8 mouse cellular contexts compared by ENCODE assay signal in genomic region chr5:44831287-44831686, GRCm38 (mm10). TPM values are rescaled to one million over a fixed set of nuclear protein-coding genes. Genes with fewer than 3 reads are reported as not detected.
A peak's percentile ranks its signal among the peaks of the same experiment; 100 is the strongest.
DNase-seq lines count a peak whose midpoint lies in the region; ATAC-seq and TF ChIP-seq lines count a peak whose summit lies in the region.

No protein-coding gene starts in this region.

- no peak overlapping the region for H3K27ac ChIP-seq in intestine, postnatal 0 days (ENCODE audit: low read depth, low read length)
- H3K27ac ChIP-seq in intestine, embryonic 16.5 days (ENCODE audit: low read length), result no peak overlapping the region
- no peak overlapping the region for H3K27ac ChIP-seq in MEL (ENCODE audit: control insufficient read depth, low read depth, low read length)
- no peak overlapping the region for H3K27ac ChIP-seq in embryonic facial prominence, embryonic 11.5 days (replicated peaks; ENCODE audit: low read depth, low read length)
- no peak overlapping the region for H3K27ac ChIP-seq in liver, embryonic 13.5 days
- no peak overlapping the region for H3K27ac ChIP-seq in forebrain, embryonic 14.5 days (ENCODE audit: low read depth, low read length)

- TF ChIP-seq EP300 in MEL (IDR thresholded peaks at IDR 0.05; ENCODE audit: low read depth in 1 of 2, low read length in 2 of 2), result no peak

- no peaks in the 10 kb centered on the region for H3K4me1 ChIP-seq in intestine, postnatal 0 days (replicated peaks; ENCODE audit: control insufficient read depth, insufficient read depth, low read length)
- H3K4me1 ChIP-seq in intestine, embryonic 16.5 days (ENCODE audit: control insufficient read depth, insufficient read depth, low read length), result no peaks in the 10 kb centered on the region
- no peaks in the 10 kb centered on the region for H3K4me1 ChIP-seq in MEL (ENCODE audit: control insufficient read depth in 1 of 2, insufficient read depth in 2 of 2, low read length in 2 of 2)
- H3K4me1 ChIP-seq in embryonic facial prominence, embryonic 11.5 days (ENCODE audit: control insufficient read depth, insufficient read depth, low read length), result no peaks in the 10 kb centered on the region
- H3K4me1 ChIP-seq in liver, embryonic 13.5 days (replicated peaks), result no peaks in the 10 kb centered on the region
- H3K4me1 ChIP-seq in forebrain, embryonic 14.5 days (ENCODE audit: control insufficient read depth, insufficient read depth, low read length), result no peaks in the 10 kb centered on the region

- H3K79me2 ChIP-seq in MEL (ENCODE audit: control insufficient read depth, insufficient read depth, low read length, poor library complexity), result no peaks in the 10 kb centered on the region

- H3K4me3 ChIP-seq in intestine, postnatal 0 days (ENCODE audit: low read depth, low read length), result no peak overlapping the region
- H3K4me3 ChIP-seq in intestine, embryonic 16.5 days (ENCODE audit: low read length), result no peak overlapping the region
- H3K4me3 ChIP-seq in MEL (ENCODE audit: control insufficient read depth in 1 of 2, insufficient read depth in 1 of 2, low read depth in 2 of 2, low read length in 2 of 2), result no peak overlapping the region
- H3K4me3 ChIP-seq in embryonic facial prominence, embryonic 11.5 days (ENCODE audit: low read depth, low read length), result no peak overlapping the region
- no peak overlapping the region for H3K4me3 ChIP-seq in liver, embryonic 13.5 days (replicated peaks)
- H3K4me3 ChIP-seq in forebrain, embryonic 14.5 days (ENCODE audit: low read depth, low read length), result no peak overlapping the region

- H3K9ac ChIP-seq in intestine, postnatal 0 days (ENCODE audit: low read depth, low read length), result no peak overlapping the region
- no peak overlapping the region for H3K9ac ChIP-seq in intestine, embryonic 16.5 days (ENCODE audit: low read depth, low read length)
- H3K9ac ChIP-seq in MEL (ENCODE audit: control insufficient read depth, low read depth, low read length, poor library complexity, severe bottlenecking), result no peak overlapping the region
- H3K9ac ChIP-seq in embryonic facial prominence, embryonic 11.5 days (replicated peaks; ENCODE audit: low read length), result no peak overlapping the region
- H3K9ac ChIP-seq in liver, embryonic 13.5 days, result no peak overlapping the region
- H3K9ac ChIP-seq in forebrain, embryonic 14.5 days (ENCODE audit: low read length), result no peak overlapping the region

- no peaks in the 10 kb centered on the region for H3K36me3 ChIP-seq in intestine, postnatal 0 days (ENCODE audit: control insufficient read depth, insufficient read depth)
- H3K36me3 ChIP-seq in intestine, embryonic 16.5 days (ENCODE audit: control insufficient read depth, insufficient read depth, low read length), result no peaks in the 10 kb centered on the region
- H3K36me3 ChIP-seq in MEL (ENCODE audit: control insufficient read depth in 1 of 2, insufficient read depth in 2 of 2, low read length in 2 of 2), result no peaks in the 10 kb centered on the region
- no peaks in the 10 kb centered on the region for H3K36me3 ChIP-seq in embryonic facial prominence, embryonic 11.5 days (replicated peaks; ENCODE audit: control insufficient read depth, insufficient read depth, low read depth, low read length)
- no peaks in the 10 kb centered on the region for H3K36me3 ChIP-seq in liver, embryonic 13.5 days
- H3K36me3 ChIP-seq in forebrain, embryonic 14.5 days (ENCODE audit: control insufficient read depth, insufficient read depth, low read length), result no peaks in the 10 kb centered on the region

- DNase-seq in 3T3-L1 (ENCODE audit: low read depth, low spot score) (peak; percentile 24), MEL (ENCODE audit: low read depth, low spot score) (peak; percentile 49)
- DNase-seq in embryonic facial prominence, embryonic 11.5 days (ENCODE audit: low spot score), result peak; percentile 9
- peak; percentile 3 for DNase-seq in liver, embryonic 13.5 days
- peak; percentile 14 for DNase-seq in thymus, postnatal 0 days (ENCODE audit: low spot score)
- no peak for DNase-seq in forebrain, embryonic 14.5 days (ENCODE audit: low spot score)

- H3K9me3 ChIP-seq in intestine, postnatal 0 days (ENCODE audit: control insufficient read depth), result no peaks in the 10 kb centered on the region
- H3K9me3 ChIP-seq in intestine, embryonic 16.5 days (ENCODE audit: control insufficient read depth, low read length), result no peaks in the 10 kb centered on the region
- H3K9me3 ChIP-seq in MEL (replicated peaks; ENCODE audit: insufficient read depth, low read length), result no peaks in the 10 kb centered on the region
- H3K9me3 ChIP-seq in embryonic facial prominence, embryonic 11.5 days (replicated peaks; ENCODE audit: control insufficient read depth, low read length), result no peaks in the 10 kb centered on the region
- no peaks in the 10 kb centered on the region for H3K9me3 ChIP-seq in liver, embryonic 13.5 days (replicated peaks)
- no peaks in the 10 kb centered on the region for H3K9me3 ChIP-seq in forebrain, embryonic 14.5 days (replicated peaks; ENCODE audit: control insufficient read depth, low read length)

- ATAC-seq in intestine, postnatal 0 days, result no peak
- no peak for ATAC-seq in intestine, embryonic 16.5 days
- ATAC-seq in embryonic facial prominence, embryonic 11.5 days (replicated peaks; ENCODE audit: insufficient number of reproducible peaks, low FRiP score, low TSS enrichment, low read depth), result no peak
- no peak for ATAC-seq in liver, embryonic 13.5 days (ENCODE audit: low read depth)
- no peak for ATAC-seq in forebrain, embryonic 14.5 days

- 74% methylated on average over 5 of the region's 5 CpGs for WGBS in intestine, postnatal 0 days
- WGBS in intestine, embryonic 16.5 days, result 71% methylated on average over 5 of the region's 5 CpGs
- 61% methylated on average over 5 of the region's 5 CpGs for WGBS in embryonic facial prominence, embryonic 11.5 days
- 41% methylated on average over 5 of the region's 5 CpGs for WGBS in liver, embryonic 13.5 days (ENCODE audit: insufficient replicate concordance)
- WGBS in forebrain, embryonic 14.5 days, result 61% methylated on average over 5 of the region's 5 CpGs

- TF ChIP-seq POLR2A in MEL (IDR thresholded peaks at IDR 0.05; ENCODE audit: control insufficient read depth in 1 of 2, insufficient read depth in 1 of 2, low read depth in 1 of 2, low read length in 2 of 2, poor library complexity in 1 of 2), result no peak

- peak; percentile 76 for TF ChIP-seq CTCF in intestine, postnatal 0 days (IDR thresholded peaks at IDR 0.05; ENCODE audit: low read depth)
- TF ChIP-seq CTCF in MEL (IDR thresholded peaks at IDR 0.05 in 2 of 3, conservative IDR thresholded peaks at IDR 0.05 in 1 of 3; ENCODE audit: control insufficient read depth in 1 of 3, insufficient read depth in 1 of 3, low read depth in 2 of 3, low read length in 3 of 3, poor library complexity in 1 of 3, severe bottlenecking in 1 of 3), result peak; percentile 67 to 78 (median 73)

- no peaks in the 10 kb centered on the region for H3K27me3 ChIP-seq in intestine, postnatal 0 days (replicated peaks; ENCODE audit: control insufficient read depth, insufficient read depth, low read length)
- no peaks in the 10 kb centered on the region for H3K27me3 ChIP-seq in intestine, embryonic 16.5 days (replicated peaks; ENCODE audit: control insufficient read depth, insufficient read depth, low read length)
- H3K27me3 ChIP-seq in MEL (ENCODE audit: control insufficient read depth in 1 of 2, insufficient read depth in 2 of 2, low read length in 2 of 2), result no peaks in the 10 kb centered on the region
- no peaks in the 10 kb centered on the region for H3K27me3 ChIP-seq in embryonic facial prominence, embryonic 11.5 days (ENCODE audit: control insufficient read depth, insufficient read depth, low read length)
- no peaks in the 10 kb centered on the region for H3K27me3 ChIP-seq in liver, embryonic 13.5 days
- H3K27me3 ChIP-seq in forebrain, embryonic 14.5 days (replicated peaks; ENCODE audit: control insufficient read depth, insufficient read depth, low read length), result no peaks in the 10 kb centered on the region

- no peak overlapping the region for H3K4me2 ChIP-seq in intestine, postnatal 0 days (replicated peaks; ENCODE audit: low read depth)
- no peak overlapping the region for H3K4me2 ChIP-seq in intestine, embryonic 16.5 days (ENCODE audit: low read depth, low read length)
- H3K4me2 ChIP-seq in embryonic facial prominence, embryonic 11.5 days (ENCODE audit: low read depth, low read length), result no peak overlapping the region
- H3K4me2 ChIP-seq in liver, embryonic 13.5 days, result no peak overlapping the region
- H3K4me2 ChIP-seq in forebrain, embryonic 14.5 days (ENCODE audit: low read length), result no peak overlapping the region

- TF ChIP-seq RAD21 in MEL (IDR thresholded peaks at IDR 0.05; ENCODE audit: low read depth, low read length), result peak; percentile 50

TF ChIP-seq in MEL, 35 proteins besides CTCF, POLR2A, EP300 and RAD21:
- TF ChIP-seq ZC3H11A (IDR thresholded peaks at IDR 0.05; ENCODE audit: low read depth, low read length) (peak; percentile 27; the same call in 1 of the 2 replicates), GABPA (IDR thresholded peaks at IDR 0.05; ENCODE audit: low read depth, low read length) (no peak), SMC3 (IDR thresholded peaks at IDR 0.05; ENCODE audit: low read depth, low read length) (peak; percentile 80)

RNA-seq across cellular contexts. Expression of gene Ldb2, which starts 31.8 kb away (rescaled TPM):
- polyA plus RNA-seq in intestine, postnatal 0 days (2015; fragmentation: Nextera tagmentation; extraction: Ambion mirVana), result 10.5 and 12.0 TPM in 2 replicates
- polyA plus RNA-seq in intestine, embryonic 16.5 days (2015; fragmentation: Nextera tagmentation; extraction: Ambion mirVana), result 31.0 and 35.9 TPM in 2 replicates
- total RNA-seq in MEL (2012; rRNA removed), result not detected in 2 replicates
- polyA plus RNA-seq in MEL (2012; ENCODE audit: insufficient read depth in 1 of 2, insufficient read length in 2 of 2, low read depth in 1 of 2, low replicate concordance in 2 of 2, missing spikeins in 1 of 2), result not detected
- 49.1 and 51.5 TPM in 2 replicates for polyA plus RNA-seq in embryonic facial prominence, embryonic 11.5 days (2014; fragmentation: Nextera tagmentation; extraction: Ambion mirVana)
- polyA plus RNA-seq in liver, embryonic 13.5 days (2015; fragmentation: Nextera tagmentation; extraction: Ambion mirVana), result 3.9 and 4.4 TPM in 2 replicates
- 5.1 and 5.3 TPM in 2 replicates for polyA plus RNA-seq in thymus, postnatal 0 days (2015; fragmentation: Nextera tagmentation; extraction: Ambion mirVana)
- polyA plus RNA-seq in forebrain, embryonic 14.5 days (2014; fragmentation: Nextera tagmentation; extraction: Ambion mirVana), result 72.1 and 73.9 TPM in 2 replicates
